Mouse (Mus musculus) limb, embryonic 14.5 days (tissue): ENCODE results near the gene Unc13d. TPM values are rescaled to one million over a fixed set of nuclear protein-coding genes. Genes with fewer than 3 reads are reported as not detected.

Source experiments
- ATAC-seq: fragments of 200-750 bp; cut with Nextera tagmentation; 2 replicates; pipeline ENCODE4 v1.8.0; 2017; ENCODE audit warnings: low read depth, moderate number of reproducible peaks, moderate TSS enrichment; ENCODE audit not compliant: low FRiP score
- DNase-seq: peaks from one replicate; pipeline ENCODE4 v3.0.0-alpha.2; 2015; ENCODE audit warnings: low spot score
- H3K27ac ChIP-seq: fragments of 300-500 bp; sonication (generic); replicated peaks from 2 replicates; pipeline ENCODE4 v1.5.1; 2014; ENCODE audit warnings: low read depth, mild to moderate bottlenecking, low read length, moderate library complexity, mixed read lengths
- H3K27me3 ChIP-seq: fragments of 300-500 bp; sonication (generic); 2 replicates; pipeline ENCODE4 v1.6.1; 2014; ENCODE audit warnings: low read length, mixed read lengths; ENCODE audit not compliant: control insufficient read depth, insufficient read depth
- H3K36me3 ChIP-seq: fragments of 300-500 bp; sonication (generic); 2 replicates; pipeline ENCODE4 v1.6.1; 2014; ENCODE audit warnings: mild to moderate bottlenecking, low read length, moderate library complexity, mixed read lengths; ENCODE audit not compliant: control insufficient read depth, insufficient read depth
- H3K4me1 ChIP-seq: fragments of 300-500 bp; sonication (generic); 2 replicates; pipeline ENCODE4 v1.6.1; 2014; ENCODE audit warnings: antibody characterized with exemption, low read length, mixed read lengths; ENCODE audit not compliant: control insufficient read depth, insufficient read depth
- H3K4me2 ChIP-seq: fragments of 300-500 bp; sonication (generic); replicated peaks from 2 replicates; pipeline ENCODE4 v1.6.1; 2014; ENCODE audit warnings: low read depth, mild to moderate bottlenecking, low read length, moderate library complexity; ENCODE audit not compliant: severe bottlenecking
- H3K4me3 ChIP-seq: fragments of 300-500 bp; sonication (generic); replicated peaks from 2 replicates; pipeline ENCODE4 v1.5.1; 2014; ENCODE audit warnings: low read length
- H3K9ac ChIP-seq: fragments of 300-500 bp; sonication (generic); 2 replicates; pipeline ENCODE4 v1.6.1; 2014; ENCODE audit warnings: mild to moderate bottlenecking, low read depth, low read length, moderate library complexity; ENCODE audit not compliant: severe bottlenecking
- H3K9me3 ChIP-seq: fragments of 300-500 bp; sonication (generic); 2 replicates; pipeline ENCODE4 v1.6.1; 2016; ENCODE audit warnings: low read length; ENCODE audit not compliant: control insufficient read depth
- POLR2A ChIP-seq: fragments of 200-500 bp; IDR thresholded peaks from 2 replicates; pipeline ENCODE4 v1.8.0; 2012; ENCODE audit warnings: inconsistent platforms, mild to moderate bottlenecking, moderate library complexity, borderline replicate concordance; ENCODE audit not compliant: insufficient read depth, insufficient read length; ENCODE audit errors: extremely low read depth
- WGBS: fragments of 180-500 bp; shearing (Covaris S2); extraction: QIAGEN DNeasy Blood & Tissue Kit; methylation state at CpG from one replicate; pipeline ENCODE4 v1.1.7; 2014; 5-methylcytosine and 5-hydroxymethylcytosine counted together
- polyA plus RNA-seq, 2 experiments: library from polyadenylated mRNA; depleted of rRNA in 1 of 2; stranded (reverse) in 1 of 2; unstranded in 1 of 2; fragments of >200 nt; fragmentation: Nextera tagmentation in 1 of 2; extraction: Ambion mirVana in 1 of 2; gene quantifications; 2 replicates each; pipeline versions ENCODE4 v1.2.1 to v1.2.3; 2012 to 2014

The Unc13d gene
- polyA plus RNA-seq, 2 experiments: 3.4 to 4.3 TPM

DNA sequence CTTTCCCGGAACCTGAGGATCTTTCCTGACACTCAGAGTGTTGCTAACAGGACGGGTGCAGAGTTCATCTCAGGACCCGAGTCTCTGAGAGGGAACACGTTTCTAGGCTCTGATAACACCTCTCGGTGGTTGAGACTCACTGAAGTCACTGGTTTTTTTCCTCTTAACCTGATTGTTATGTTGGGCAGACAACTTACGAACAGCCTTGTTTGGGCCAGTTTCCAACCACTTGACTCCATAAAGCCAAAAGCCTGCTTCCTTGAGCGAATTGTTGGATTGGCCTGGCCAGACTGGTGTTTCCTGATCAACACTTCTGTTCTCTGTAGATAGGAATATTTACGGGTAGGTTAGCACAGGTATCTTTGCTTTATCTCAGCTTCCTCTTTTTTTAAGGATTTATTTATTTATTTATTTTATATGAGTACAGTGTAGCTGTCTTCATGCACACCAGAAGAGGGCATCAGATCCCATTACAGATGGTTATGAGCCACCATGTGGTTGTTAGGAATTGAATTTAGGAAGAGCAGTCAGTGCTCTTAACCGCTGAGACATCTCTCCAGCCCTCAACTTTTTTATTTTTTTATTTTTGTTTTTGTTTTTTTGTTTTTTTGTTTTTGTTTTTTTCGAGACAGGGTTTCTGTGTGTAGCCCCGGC is 11.1 kb upstream of the Unc13d start:
- 83% methylated on average over 11 of the region's 11 CpGs for WGBS
- peaks cover 11% of the 10 kb centered on the region for H3K4me1 ChIP-seq

GRCm38 (mm10) chr11:116088188-116088587 is 10.4 kb upstream of the Unc13d start:
- no peaks in the 10 kb centered on the region for H3K27me3 ChIP-seq
- ATAC-seq (no peak), DNase-seq (no peak)
- no peak overlapping the region; the same call in 1 of the 2 replicates for H3K9ac ChIP-seq
- WGBS: 85% methylated on average over 8 of the region's 8 CpGs
- peaks cover 11% of the 10 kb centered on the region for H3K4me1 ChIP-seq
- peak overlapping the region; percentile 49 for H3K4me2 ChIP-seq
- H3K27ac ChIP-seq: no peak overlapping the region
- TF ChIP-seq POLR2A: no peak
- no peak overlapping the region for H3K4me3 ChIP-seq
- peaks cover 11% of the 10 kb centered on the region for H3K36me3 ChIP-seq
- H3K9me3 ChIP-seq: no peaks in the 10 kb centered on the region

More for the DNA sequence above, 11.1 kb upstream of the Unc13d start:
- ATAC-seq: no peak
- Histone ChIP-seq H3K27me3 (no peaks in the 10 kb centered on the region), H3K9ac (no peak overlapping the region), H3K4me3 (no peak overlapping the region), H3K4me2 (no peak overlapping the region), H3K9me3 (no peaks in the 10 kb centered on the region), H3K27ac (no peak overlapping the region), H3K36me3 (peaks cover 5% of the 10 kb centered on the region)
- no peak for TF ChIP-seq POLR2A
- no peak for DNase-seq

- 3% methylated on average over 29 of the region's 31 CpGs for WGBS
- no peak for TF ChIP-seq POLR2A
- Histone ChIP-seq H3K36me3 (peaks cover 16% of the 10 kb centered on the region), H3K9ac (peak overlapping the region; percentile 1; the same call in 1 of the 2 replicates), H3K4me2 (peak overlapping the region; percentile 49), H3K27me3 (no peaks in the 10 kb centered on the region), H3K4me1 (peaks cover 11% of the 10 kb centered on the region), H3K9me3 (no peaks in the 10 kb centered on the region), H3K27ac (peak overlapping the region; percentile 15; the same call in 1 of the 2 replicates), H3K4me3 (peak overlapping the region; percentile 40)
- ATAC-seq (peak; percentile 70), DNase-seq (peak; percentile 77)
Observed at GRCm38 (mm10) chr11:116087194-116088130, 9.7 kb upstream of the Unc13d start.

GRCm38 (mm10) chr11:116086258-116087193 is 8.8 kb upstream of the Unc13d start, which contains the start of gene Wbp2:
Gene Wbp2, minus strand, starts transcription at chr11:116086995.
- 1% methylated on average over 42 of the region's 43 CpGs for WGBS

More at GRCm38 (mm10) chr11:116086258-116087193, 8.8 kb upstream of the Unc13d start, which contains the start of gene Wbp2:
- Histone ChIP-seq H3K4me2 (peak within 1 kb of the TSS; percentile 49), H3K4me3 (peak within 1 kb of the TSS; percentile 40), H3K27me3 (no peaks in the 10 kb centered on the region), H3K4me1 (peaks cover 11% of the 10 kb centered on the region), H3K9ac (peak within 1 kb of the TSS; percentile 34; the same call in 1 of the 2 replicates), H3K27ac (peak within 1 kb of the TSS; percentile 33), H3K9me3 (no peaks in the 10 kb centered on the region), H3K36me3 (peaks cover 25% of the 10 kb centered on the region)
- peak; percentile 100 for DNase-seq
- TF ChIP-seq POLR2A: no peak
- ATAC-seq: peak; percentile 97
